Mouse (Mus musculus): ENCODE measurements around the gene Naa25. TPM values are rescaled to one million over a fixed set of nuclear protein-coding genes. Genes with fewer than 3 reads are reported as not detected.
A peak's percentile ranks its signal among the peaks of the same experiment; 100 is the strongest.
"Not testable (repeated sequence)": the region's sequence is repeated elsewhere in the genome, so short reads cannot be mapped to it uniquely, and the experiment has no call there.

Naa25 gene
- 10 to 100 TPM; 19.9 to 20.5 TPM for total RNA-seq (2021)
- long read RNA-seq, experiment 1, full-length matches to known transcripts: 13 of 20 reads
- long read RNA-seq, experiment 1, partial matches to known transcripts: 4 of 20 reads
- long read RNA-seq, experiment 1, other reads (novel, unspliced or antisense): 3 of 20 reads
- long read RNA-seq, experiment 2, full-length matches to known transcripts: 33 of 43 reads
- long read RNA-seq, experiment 2, partial matches to known transcripts: 2 of 43 reads
- long read RNA-seq, experiment 2, other reads (novel, unspliced or antisense): 8 of 43 reads

DNA sequence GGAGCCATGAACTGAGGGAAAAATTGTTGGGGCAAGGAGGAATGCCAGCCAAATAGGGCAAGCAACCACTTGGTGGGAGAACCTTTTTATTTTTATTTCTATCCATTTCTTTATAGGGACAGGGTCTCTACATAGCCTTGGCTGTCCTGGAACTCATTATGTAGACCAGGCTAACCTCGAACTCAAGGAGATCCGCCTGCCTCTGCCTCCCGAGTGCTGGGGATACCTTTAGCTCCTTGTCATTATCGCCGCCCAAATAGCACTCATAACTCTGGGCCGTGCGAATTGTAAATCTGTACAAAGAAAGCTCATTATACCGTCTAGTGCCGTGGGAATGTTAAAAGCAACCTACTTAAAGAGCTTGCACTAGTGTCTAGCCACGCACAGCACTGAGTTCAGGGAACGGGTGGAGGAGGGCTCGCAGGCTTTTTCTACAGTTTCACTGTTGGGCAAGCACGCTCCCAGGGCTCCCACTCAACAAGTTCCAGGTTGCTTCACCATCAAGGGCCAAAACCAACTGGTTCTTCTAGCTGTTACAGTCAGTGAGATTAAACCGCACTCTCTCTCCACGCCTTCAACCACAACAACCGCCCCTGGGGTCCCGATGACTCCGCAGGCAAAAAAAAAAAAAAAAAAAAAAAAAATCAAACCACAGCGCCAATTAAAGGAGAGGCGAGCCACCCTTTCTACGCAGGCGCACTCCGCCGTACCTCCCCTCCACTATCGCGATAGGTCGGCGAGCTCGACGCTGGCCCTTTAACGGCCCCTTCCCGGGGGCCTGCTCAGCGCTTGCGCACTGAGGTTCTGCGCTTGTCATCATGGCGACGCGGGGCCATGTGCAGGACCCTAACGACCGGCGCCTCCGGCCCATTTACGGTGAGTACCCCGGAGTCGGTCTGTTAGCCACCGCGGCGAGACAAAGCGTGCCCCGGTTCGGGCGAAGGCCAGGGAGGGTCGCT, at the start of gene Naa25:
Naa25 (plus strand) TSS at position 750 of the 959 bp plus-strand sequence.
- intact Hi-C loops (cut with DNase I; ENCODE audit: low total_unique reads): no loop called here
- DNase-seq: peak; percentile 97

DNA sequence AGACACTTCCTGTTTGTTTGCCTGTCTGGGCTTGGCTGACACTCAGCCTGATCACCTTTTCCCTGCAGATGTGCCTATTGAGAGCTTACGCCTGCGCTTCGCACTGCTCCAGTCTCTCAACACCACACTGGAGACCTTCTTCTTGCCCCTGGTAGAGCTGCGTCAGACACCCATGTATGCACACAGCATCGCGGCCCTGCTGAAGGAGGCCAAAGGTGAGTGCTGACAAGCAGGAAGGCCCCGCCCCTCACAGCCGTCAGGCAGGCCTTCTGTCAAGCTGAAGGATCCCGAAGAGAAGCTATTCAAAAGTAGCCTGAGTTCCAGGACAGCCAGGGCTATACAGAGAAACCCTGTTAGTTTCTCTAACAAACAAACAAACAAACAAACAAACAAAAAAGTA, 38.5 kb upstream of the Naa25 start:
- DNase-seq: no peak
- intact Hi-C loops (cut with DNase I; ENCODE audit: low total_unique reads): no loop called here

DNA sequence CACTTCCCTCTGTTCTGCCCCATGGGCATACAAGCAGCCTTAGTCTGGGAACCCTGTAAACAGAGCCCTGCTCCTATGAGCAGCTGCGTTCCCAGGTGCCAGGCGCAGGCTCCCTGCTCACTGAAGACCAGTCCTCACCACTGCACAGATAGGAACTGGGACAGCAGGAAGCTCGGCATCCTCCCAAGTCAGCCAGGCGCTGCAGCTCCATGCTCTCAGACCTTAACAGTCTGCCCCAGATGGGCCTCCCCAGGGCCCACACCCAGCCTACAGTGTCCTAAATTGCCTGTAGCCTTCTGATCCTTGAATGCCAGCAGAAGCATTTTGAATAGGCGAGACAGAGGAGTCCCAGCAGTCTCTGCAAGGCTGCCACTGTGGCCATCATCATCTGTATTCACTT, 36.0 kb upstream of the Naa25 start:
- intact Hi-C loops (cut with DNase I; ENCODE audit: low total_unique reads): no loop called here
- peak; percentile 54 for DNase-seq

- DNase-seq: peak; percentile 49
- intact Hi-C loops (cut with DNase I; ENCODE audit: low total_unique reads): no loop called here
Measured at GRCm38 (mm10) chr5:121363441-121363840, 34.3 kb upstream of the Naa25 start.

- DNase-seq: no peak
- intact Hi-C loops (cut with DNase I; ENCODE audit: low total_unique reads): no loop called here
Measured at GRCm38 (mm10) chr5:121366449-121367225, 31.1 kb upstream of the Naa25 start.

- intact Hi-C loops (cut with DNase I; ENCODE audit: low total_unique reads): no loop called here
- no peak for DNase-seq
Measured at GRCm38 (mm10) chr5:121367255-121367654, 30.5 kb upstream of the Naa25 start.

GRCm38 (mm10) chr5:121371712-121372111, 26.0 kb upstream of the Naa25 start:
- no peak for DNase-seq
- intact Hi-C loops (cut with DNase I; ENCODE audit: low total_unique reads): no loop called here

DNA sequence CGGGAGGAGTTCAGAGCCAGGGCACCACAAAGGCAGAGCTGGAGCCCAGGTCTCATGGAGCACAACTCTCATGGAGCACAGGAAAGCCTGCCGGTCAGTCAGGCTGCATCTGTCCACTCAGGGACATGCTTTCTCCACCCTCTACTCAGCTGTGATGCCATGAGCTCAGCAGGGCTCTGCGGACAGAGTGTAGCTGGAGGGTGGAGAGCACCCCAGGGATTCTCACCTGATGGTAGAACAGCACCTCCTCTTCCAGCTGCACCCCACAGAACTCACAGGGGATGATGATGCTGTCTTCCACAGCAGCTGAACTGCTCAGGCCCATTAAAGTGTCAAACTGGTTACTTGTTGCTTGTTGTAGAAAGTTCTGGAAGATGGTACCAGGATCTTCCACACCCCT, 22.9 kb upstream of the Naa25 start:
- no peak for DNase-seq
- intact Hi-C loops (cut with DNase I; ENCODE audit: low total_unique reads): no loop called here

DNA sequence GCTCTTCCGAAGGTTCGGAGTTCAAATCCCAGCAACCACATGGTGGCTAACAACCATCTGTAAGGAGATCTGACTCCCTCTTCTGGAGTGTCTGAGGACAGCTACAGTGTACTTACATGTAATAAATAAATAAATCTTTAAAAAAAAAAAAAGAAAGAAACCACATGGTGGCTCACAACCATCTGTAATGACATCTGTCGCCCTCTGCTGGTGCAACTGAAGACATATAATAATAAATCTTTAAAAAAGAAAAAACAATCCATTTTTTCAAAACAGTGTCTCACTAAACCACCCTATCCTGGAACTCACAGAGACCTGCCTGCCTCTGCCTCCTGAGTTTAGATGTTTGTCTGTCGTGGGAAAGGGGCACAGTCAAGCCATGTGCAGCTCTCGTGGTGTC, 20.8 kb upstream of the Naa25 start:
- intact Hi-C loops (cut with DNase I; ENCODE audit: low total_unique reads): not testable (repeated sequence)

DNA sequence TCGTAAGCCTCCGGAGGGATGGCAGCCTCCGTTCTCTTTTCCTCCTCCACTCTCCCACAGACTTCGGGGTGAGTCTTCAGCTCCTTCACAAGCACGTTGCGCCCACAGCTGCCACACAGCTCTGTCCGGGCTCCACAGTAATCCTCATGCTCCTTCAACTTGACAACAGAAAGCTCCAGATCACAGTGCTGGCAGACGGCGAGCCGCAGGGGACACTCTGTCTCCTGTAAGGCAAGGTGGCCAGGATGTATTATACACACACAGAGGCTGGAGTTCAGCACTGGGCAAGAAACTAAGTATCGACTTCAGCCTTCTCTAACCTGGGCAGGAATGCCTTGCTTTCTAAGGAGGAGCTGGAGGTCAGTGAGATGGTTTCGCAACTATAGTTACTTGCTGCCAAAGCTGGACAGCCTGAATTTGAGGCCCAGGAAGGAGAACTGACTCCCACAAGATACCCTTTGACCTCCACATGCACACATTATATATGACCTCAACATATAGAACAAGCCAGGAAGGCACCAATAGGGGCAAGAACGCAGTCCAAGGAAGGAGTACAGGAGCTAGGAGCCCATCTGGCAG, 19.0 kb upstream of the Naa25 start:
- no peak for DNase-seq
- intact Hi-C loops (cut with DNase I; ENCODE audit: low total_unique reads): no loop called here

More for the DNA sequence above, 20.8 kb upstream of the Naa25 start:
- DNase-seq: peak; percentile 43

DNA sequence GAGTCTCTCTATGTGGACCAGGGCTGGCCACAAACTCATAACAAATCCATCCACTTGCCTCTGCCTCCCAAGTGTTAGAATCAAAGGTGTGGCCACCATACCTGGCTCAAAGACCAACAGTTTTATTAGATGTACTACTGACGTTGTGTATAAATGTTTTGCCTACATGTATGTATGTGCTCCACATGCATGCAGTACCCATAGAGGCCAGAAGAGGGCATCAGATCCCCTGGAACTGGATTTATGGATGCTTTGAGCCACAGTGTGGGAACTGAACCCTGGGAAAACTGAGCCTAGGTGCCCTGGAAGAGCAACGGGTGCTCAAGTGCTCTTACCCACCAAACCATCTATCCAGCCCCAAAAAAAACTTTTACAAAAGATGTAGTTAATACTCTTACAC, 17.0 kb upstream of the Naa25 start:
- intact Hi-C loops (cut with DNase I; ENCODE audit: low total_unique reads): no loop called here
- DNase-seq: no peak

- intact Hi-C loops (cut with DNase I; ENCODE audit: low total_unique reads): no loop called here
- DNase-seq: no peak
Measured at GRCm38 (mm10) chr5:121383857-121384756, 13.6 kb upstream of the Naa25 start.

DNA sequence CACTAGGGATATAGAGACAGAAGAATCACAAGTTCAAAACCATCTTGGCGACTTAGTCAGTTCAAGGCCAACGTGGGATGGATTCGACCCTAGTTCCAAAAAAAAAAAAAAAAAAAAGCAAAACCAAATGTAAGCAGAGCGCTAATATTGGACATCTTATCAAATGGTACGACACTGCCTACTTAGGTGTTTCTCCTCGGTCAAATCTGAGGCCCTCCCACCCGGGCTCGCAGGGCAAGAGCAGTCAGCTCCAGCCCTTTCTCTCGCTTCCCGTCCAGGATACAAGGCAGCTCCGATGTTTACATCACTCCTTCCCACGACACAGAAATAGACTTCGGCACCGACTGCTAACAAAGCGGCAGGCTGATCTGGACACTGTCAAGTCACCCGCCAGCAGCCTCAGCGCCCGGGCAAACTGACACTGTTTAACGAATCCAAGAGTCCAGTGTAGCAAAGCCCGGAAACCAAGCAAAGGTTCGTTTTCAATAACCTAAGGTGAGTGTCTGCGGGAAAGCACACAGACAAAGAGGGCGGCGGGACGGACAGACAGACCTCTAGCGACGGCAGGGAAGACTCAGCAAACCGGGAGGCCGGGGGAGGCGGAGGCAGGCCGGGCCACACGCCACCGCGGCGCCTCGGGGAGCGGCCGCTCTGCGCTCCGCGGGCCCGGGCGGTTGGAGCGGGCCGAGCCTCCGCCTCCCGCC, 12.8 kb upstream of the Naa25 start:
- peak; percentile 42 for DNase-seq
- intact Hi-C loops (cut with DNase I; ENCODE audit: low total_unique reads): no loop called here

DNA sequence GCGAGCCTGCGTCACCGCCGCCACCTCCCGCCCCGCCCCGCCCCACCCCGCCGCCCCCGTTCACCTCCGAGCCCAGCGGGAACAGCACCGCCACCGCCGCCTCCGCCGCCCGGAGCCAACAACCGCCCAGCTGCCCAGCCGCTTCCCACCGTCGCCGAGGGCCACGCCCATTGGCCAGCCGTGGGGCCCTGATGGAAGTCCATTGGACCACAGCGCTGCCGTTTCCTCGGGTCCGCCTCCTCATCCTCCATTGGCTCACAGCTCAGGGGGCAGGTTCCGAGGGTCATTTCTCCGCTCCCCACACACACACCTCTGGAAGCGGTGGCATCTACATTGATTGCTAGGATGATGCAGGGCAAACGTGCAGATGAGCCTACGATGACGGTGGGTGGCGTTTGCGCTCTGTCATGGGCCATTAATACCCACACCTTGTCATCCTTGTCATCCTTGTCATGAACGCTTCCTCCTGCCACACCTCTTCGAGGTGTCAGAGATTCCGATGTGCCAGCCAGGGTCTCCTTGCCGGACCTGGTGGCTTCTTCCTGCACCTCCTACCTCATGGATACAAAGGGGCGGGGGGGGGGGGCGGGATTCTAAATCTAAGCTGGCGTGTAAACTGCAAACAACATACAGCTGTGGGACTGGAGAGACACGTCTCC, 12.1 kb upstream of the Naa25 start, which contains the start of gene Trafd1:
Trafd1 (minus strand) TSS at position 172 of the 659 bp plus-strand sequence.
- intact Hi-C loops (cut with DNase I; ENCODE audit: low total_unique reads): no loop called here
- peak; percentile 98 for DNase-seq

DNA sequence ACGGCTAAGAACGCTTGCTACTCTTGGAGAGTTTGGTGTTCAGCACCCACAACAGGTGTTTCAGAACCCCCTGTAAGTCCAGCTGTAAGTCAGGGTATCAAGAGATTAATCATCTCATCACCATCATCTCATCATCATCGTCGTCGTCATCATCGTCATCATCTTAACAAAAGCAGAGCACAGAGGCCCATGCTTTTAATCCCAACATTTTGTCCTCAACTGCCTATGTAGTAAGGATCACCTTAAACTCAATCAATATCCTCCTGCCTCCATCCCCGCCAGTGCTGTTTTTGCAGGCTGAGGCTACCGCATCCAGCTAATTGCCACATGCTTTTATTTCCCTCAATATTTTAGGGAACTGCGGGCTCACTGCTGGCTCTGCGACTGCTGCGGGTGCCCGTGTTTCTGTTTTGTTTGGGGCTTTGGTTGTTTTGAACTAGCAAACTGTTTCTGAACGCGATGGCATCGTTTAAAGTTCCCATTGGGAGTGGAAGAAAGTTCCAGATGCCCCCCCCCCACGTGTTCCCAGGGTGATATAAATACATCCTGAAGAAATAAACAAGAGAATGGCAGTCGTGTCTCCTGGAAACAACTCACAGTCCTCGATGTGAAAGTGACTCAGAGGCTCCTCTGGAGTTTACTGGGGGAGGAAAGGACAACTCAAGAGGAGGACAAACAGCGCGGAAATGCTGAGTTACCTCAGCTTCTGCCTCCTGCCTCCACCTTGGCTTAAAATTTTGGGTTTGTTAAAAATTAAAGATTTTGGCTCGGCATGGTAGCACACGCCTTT, 11.4 kb upstream of the Naa25 start:
- DNase-seq: no peak
- intact Hi-C loops (cut with DNase I; ENCODE audit: low total_unique reads): no loop called here

DNA sequence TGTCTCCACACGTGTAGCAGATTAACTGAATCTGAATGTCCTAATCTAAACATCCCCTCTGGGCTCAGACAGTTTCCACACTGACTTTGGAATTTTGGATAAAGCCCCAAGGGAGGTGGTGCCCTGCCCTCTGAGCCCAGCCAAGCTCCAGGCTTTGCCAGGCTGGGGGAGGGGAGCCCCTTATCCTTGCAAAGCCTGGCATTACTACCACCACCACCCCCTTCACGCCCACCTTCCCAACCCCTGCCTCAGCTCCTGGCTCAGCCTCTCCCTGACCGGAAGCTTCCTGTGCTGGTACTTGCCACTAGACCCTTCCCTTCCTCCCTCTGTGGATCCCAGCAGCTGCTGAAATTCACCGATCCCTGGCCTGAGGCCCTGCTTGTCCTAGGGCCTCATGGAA, 10.6 kb upstream of the Naa25 start:
- DNase-seq: no peak
- intact Hi-C loops (cut with DNase I; ENCODE audit: low total_unique reads): no loop called here

- intact Hi-C loops (cut with DNase I; ENCODE audit: low total_unique reads): no loop called here
- DNase-seq: no peak
Measured at GRCm38 (mm10) chr5:121389106-121389505, 8.6 kb upstream of the Naa25 start.

All from gastrocnemius, postnatal 14 days (tissue).